In the genomic region with DNA sequence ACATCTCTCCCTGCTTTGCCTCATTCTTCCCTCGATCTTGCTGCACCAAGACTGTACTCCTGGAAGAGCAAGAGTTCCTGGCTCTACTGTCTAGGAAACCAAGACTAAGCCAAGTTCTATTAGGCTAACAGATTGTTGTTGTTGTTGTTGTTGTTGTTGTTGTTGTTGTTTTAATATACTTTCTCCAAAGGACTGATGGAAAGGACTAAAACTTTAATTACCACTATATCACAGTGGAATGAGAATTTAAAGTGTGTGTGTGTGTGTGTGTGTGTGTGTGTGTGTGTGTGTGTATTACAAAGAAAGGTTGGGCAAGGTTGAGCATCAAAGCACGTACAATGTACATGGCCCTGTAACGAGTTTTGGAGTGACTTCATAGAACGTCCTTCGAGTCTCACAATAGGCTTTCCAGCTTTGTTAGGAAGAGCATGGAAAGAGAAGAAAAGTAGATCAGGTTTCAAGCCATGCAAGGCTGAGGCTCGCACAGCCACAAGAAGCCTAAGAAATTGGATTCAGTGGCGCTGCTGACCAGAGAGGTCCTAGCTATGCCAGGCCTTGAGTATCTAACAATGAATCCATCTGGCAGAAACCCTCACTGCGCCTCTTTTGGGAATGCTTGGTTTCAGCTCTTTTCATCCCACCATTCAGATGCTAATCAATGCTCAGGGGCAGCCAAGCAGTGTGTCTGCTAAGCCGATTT, we compare ENCODE assay signal across 8 mouse cellular contexts. TPM values are rescaled to one million over a fixed set of nuclear protein-coding genes. Genes with fewer than 3 reads are reported as not detected.
DNase-seq lines count a peak whose midpoint lies in the region; ATAC-seq lines count a peak whose summit lies in the region.

No protein-coding gene starts in this region.

- H3K27ac ChIP-seq in hindbrain, embryonic 10.5 days, result peak overlapping the region; percentile 95
- H3K27ac ChIP-seq in midbrain, embryonic 12.5 days (replicated peaks), result peak overlapping the region; percentile 98
- H3K27ac ChIP-seq in kidney, embryonic 16.5 days (ENCODE audit: low read length), result no peak overlapping the region

- H3K4me3 ChIP-seq in hindbrain, embryonic 10.5 days, result peak overlapping the region; percentile 28
- H3K4me3 ChIP-seq in midbrain, embryonic 12.5 days, result 0 out of 2 replicates have a peak overlapping the region, but pooled peaks have one; percentile 19
- no peak overlapping the region for H3K4me3 ChIP-seq in kidney, embryonic 16.5 days (ENCODE audit: low read length)

- H3K4me2 ChIP-seq in midbrain, embryonic 12.5 days (replicated peaks), result peak overlapping the region; percentile 44
- no peak overlapping the region for H3K4me2 ChIP-seq in kidney, embryonic 16.5 days (replicated peaks; ENCODE audit: low read depth, low read length)

- 17% methylated on average over 9 of the region's 9 CpGs for WGBS in hindbrain, embryonic 10.5 days
- WGBS in midbrain, embryonic 12.5 days, result 6% methylated on average over 9 of the region's 9 CpGs
- WGBS in kidney, embryonic 16.5 days, result 54% methylated on average over 9 of the region's 9 CpGs

- H3K27me3 ChIP-seq in hindbrain, embryonic 10.5 days (ENCODE audit: insufficient read depth, poor library complexity, severe bottlenecking), result no peaks in the 10 kb centered on the region
- H3K27me3 ChIP-seq in midbrain, embryonic 12.5 days, result no peaks in the 10 kb centered on the region
- no peaks in the 10 kb centered on the region for H3K27me3 ChIP-seq in kidney, embryonic 16.5 days (ENCODE audit: insufficient read depth, low read length)

- H3K4me1 ChIP-seq in hindbrain, embryonic 10.5 days (replicated peaks), result peaks cover 76% of the 10 kb centered on the region
- peaks cover 68% of the 10 kb centered on the region for H3K4me1 ChIP-seq in midbrain, embryonic 12.5 days
- H3K4me1 ChIP-seq in kidney, embryonic 16.5 days (ENCODE audit: insufficient read depth, low read length), result peaks cover 8% of the 10 kb centered on the region; the same call in 1 of the 2 replicates

- peak; percentile 82 for DNase-seq in ES-CJ7 (ENCODE audit: low read depth, low spot score)
- DNase-seq in cerebellum, postnatal 14 days, result peak; percentile 24 to 38
- DNase-seq in hindbrain, embryonic 10.5 days (ENCODE audit: low spot score), result peak; percentile 81
- DNase-seq in urinary bladder, postnatal 4 days (ENCODE audit: low spot score in 2 of 2), result no peak
- no peak for DNase-seq in testis, postnatal 10 days (ENCODE audit: low spot score)
- no peak for DNase-seq in lung, postnatal 4 days

- H3K9me3 ChIP-seq in hindbrain, embryonic 10.5 days, result 0 out of 2 replicates have a peak, but pooled peaks cover 5% of the 10 kb centered on the region
- H3K9me3 ChIP-seq in midbrain, embryonic 12.5 days, result no peaks in the 10 kb centered on the region
- H3K9me3 ChIP-seq in kidney, embryonic 16.5 days (ENCODE audit: low read length), result no peaks in the 10 kb centered on the region

- H3K9ac ChIP-seq in midbrain, embryonic 12.5 days (replicated peaks), result no peak overlapping the region
- H3K9ac ChIP-seq in kidney, embryonic 16.5 days (replicated peaks; ENCODE audit: low read length), result no peak overlapping the region

- ATAC-seq in midbrain, embryonic 12.5 days (ENCODE audit: low FRiP score, low read depth), result peak; percentile 80
- ATAC-seq in kidney, embryonic 16.5 days (ENCODE audit: low FRiP score, low TSS enrichment), result no peak

- peaks cover 20% of the 10 kb centered on the region for H3K36me3 ChIP-seq in hindbrain, embryonic 10.5 days
- H3K36me3 ChIP-seq in midbrain, embryonic 12.5 days, result 0 out of 2 replicates have a peak, but pooled peaks cover 7% of the 10 kb centered on the region
- H3K36me3 ChIP-seq in kidney, embryonic 16.5 days (ENCODE audit: insufficient read depth, low read length), result no peaks in the 10 kb centered on the region

RNA-seq across cellular contexts. Expression of gene Kif21a, which starts 31.4 kb away (rescaled TPM):
- 26.2 and 28.6 TPM in 2 replicates for polyA plus RNA-seq in hindbrain, embryonic 10.5 days (2016; fragmentation: Nextera tagmentation; extraction: Ambion mirVana)
- 60.3 and 69.7 TPM in 2 replicates for polyA plus RNA-seq in midbrain, embryonic 12.5 days (2016; fragmentation: Nextera tagmentation; extraction: Ambion mirVana)
- polyA plus RNA-seq in kidney, embryonic 16.5 days (2015; fragmentation: Nextera tagmentation; extraction: Ambion mirVana), result 9.8 and 11.1 TPM in 2 replicates

Comparison
In these comparisons a context has a peak if more than half of its experiments do, and no peak if none do; other contexts are left out.
1. DNase-seq: peak in ES-CJ7 (single experiment), cerebellum, postnatal 14 days (2 of 2) and hindbrain, embryonic 10.5 days (single experiment); none in urinary bladder, postnatal 4 days (0 of 2), testis, postnatal 10 days (single experiment) and lung, postnatal 4 days (0 of 2).